Mouse (Mus musculus): ENCODE measurements around the gene Vax1.

DNA sequence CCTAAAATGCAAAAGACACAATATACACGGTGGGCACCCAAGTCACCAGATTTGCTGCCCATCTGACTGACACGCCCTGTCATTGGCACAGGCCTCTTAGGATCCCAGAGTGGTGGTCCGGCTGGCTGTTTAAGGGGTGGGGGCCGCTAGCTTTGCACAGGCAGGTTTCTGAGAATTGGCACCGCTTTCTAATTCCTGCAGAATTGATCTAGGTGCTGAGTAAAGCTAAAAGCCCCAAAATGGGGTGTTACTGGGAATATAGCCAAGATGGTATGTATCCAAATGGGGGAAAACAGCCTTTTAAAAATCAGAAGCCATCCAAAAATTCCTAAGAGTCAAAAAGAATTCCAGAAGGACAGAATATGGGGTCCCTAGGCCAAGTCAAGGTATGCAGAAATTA is 2.0 kb downstream of the Vax1 start:
- no peak for TF ChIP-seq POLR2A (IDR thresholded peaks at IDR 0.05; ENCODE audit: borderline replicate concordance, extremely low read depth, low read depth, low read length)
- no peak for TF ChIP-seq CTCF (IDR thresholded peaks at IDR 0.05; ENCODE audit: insufficient read depth, low read length)

Measured in lung, adult 2 months (tissue).